Mouse (Mus musculus) heart, embryonic 14.5 days (tissue): ENCODE results near the gene Mmachc. TPM values are rescaled to one million over a fixed set of nuclear protein-coding genes. Genes with fewer than 3 reads are reported as not detected.

Experiments used
- polyA plus RNA-seq: library from polyadenylated mRNA; unstranded; fragments of >200 nt; fragmentation: Nextera tagmentation; extraction: Ambion mirVana; gene quantifications from 2 replicates; pipeline ENCODE4 v1.2.1, GENCODE M21; 2014

Mmachc gene
- polyA plus RNA-seq, 1 experiment from 2014 or later = 31.9 TPM

Other genes with a start within 250 kb of the Mmachc start
- gene Mast2, start 244.2 kb downstream of the Mmachc start, polyA plus RNA-seq = 29.2 and 34.5 TPM in 2 replicates
- gene Ipp, start 200.9 kb downstream of the Mmachc start, polyA plus RNA-seq = 4.5 and 5.7 TPM in 2 replicates
- gene Tmem69, start 152.5 kb downstream of the Mmachc start, polyA plus RNA-seq = 24.5 and 28.5 TPM in 2 replicates
- gene Gpbp1l1, start 150.7 kb downstream of the Mmachc start, polyA plus RNA-seq = 38.3 and 39.9 TPM in 2 replicates
- gene Ccdc17, start 111.8 kb downstream of the Mmachc start, polyA plus RNA-seq = 3.2 and 5.1 TPM in 2 replicates
- gene Nasp, start 80.5 kb downstream of the Mmachc start, polyA plus RNA-seq = 78.0 and 79.1 TPM in 2 replicates
- 620 and 648 TPM in 2 replicates for gene Akr1a1, start 56.7 kb downstream of the Mmachc start, polyA plus RNA-seq
- 942 and 971 TPM in 2 replicates for gene Prdx1, start 22.9 kb downstream of the Mmachc start, polyA plus RNA-seq
- gene Ccdc163, start 103 bp upstream of the Mmachc start, polyA plus RNA-seq = 16.3 and 20.5 TPM in 2 replicates
- gene Tesk2, start 12.5 kb upstream of the Mmachc start, polyA plus RNA-seq = 2.4 and 2.7 TPM in 2 replicates
- gene Toe1, start 99.2 kb upstream of the Mmachc start, polyA plus RNA-seq = 18.3 and 18.7 TPM in 2 replicates
- gene Mutyh, start 99.3 kb upstream of the Mmachc start, polyA plus RNA-seq = 4.6 and 8.3 TPM in 2 replicates
- 0.43 and 1.2 TPM in 2 replicates for gene Hpdl, start 113.3 kb upstream of the Mmachc start, polyA plus RNA-seq
- gene Zswim5, start 169.0 kb upstream of the Mmachc start, polyA plus RNA-seq = 0.80 and 0.89 TPM in 2 replicates